Mouse (Mus musculus) embryonic facial prominence, embryonic 14.5 days (tissue): Measurements from ENCODE around the gene Mcfd2. TPM values are rescaled to one million over a fixed set of nuclear protein-coding genes. Genes with fewer than 3 reads are reported as not detected.

Source experiments
- ATAC-seq: fragments of 200-750 bp; cut with Nextera tagmentation; 2 replicates; pipeline ENCODE4 v1.8.0; 2017; ENCODE audit warnings: low read depth, moderate number of reproducible peaks, moderate TSS enrichment
- DNase-seq: peaks from one replicate; pipeline ENCODE4 v3.0.0-alpha.2; 2015; ENCODE audit warnings: low spot score
- H3K27ac ChIP-seq: fragments of 300-500 bp; sonication (generic); replicated peaks from 2 replicates; pipeline ENCODE4 v1.5.1; 2014; ENCODE audit warnings: low read depth, mild to moderate bottlenecking, low read length, moderate library complexity
- H3K27me3 ChIP-seq: fragments of 300-500 bp; sonication (generic); replicated peaks from 2 replicates; pipeline ENCODE4 v1.6.1; 2014; ENCODE audit warnings: low read length; ENCODE audit not compliant: control insufficient read depth, insufficient read depth
- H3K36me3 ChIP-seq: fragments of 300-500 bp; sonication (generic); 2 replicates; pipeline ENCODE4 v1.6.1; 2014; ENCODE audit warnings: low read length, mixed read lengths; ENCODE audit not compliant: control insufficient read depth, insufficient read depth
- H3K4me1 ChIP-seq: fragments of 300-500 bp; sonication (generic); 2 replicates; pipeline ENCODE4 v1.6.1; 2014; ENCODE audit warnings: antibody characterized with exemption, low read length; ENCODE audit not compliant: control insufficient read depth, insufficient read depth
- H3K4me2 ChIP-seq: fragments of 300-500 bp; sonication (generic); 2 replicates; pipeline ENCODE4 v1.6.1; 2014; ENCODE audit warnings: low read depth, mild to moderate bottlenecking, low read length, moderate library complexity, mixed read lengths
- H3K4me3 ChIP-seq: fragments of 300-500 bp; sonication (generic); 2 replicates; pipeline ENCODE4 v1.5.1; 2014; ENCODE audit warnings: low read depth, mild to moderate bottlenecking, low read length
- H3K9ac ChIP-seq: fragments of 300-500 bp; sonication (generic); 2 replicates; pipeline ENCODE4 v1.6.1; 2014; ENCODE audit warnings: low read depth, mild to moderate bottlenecking, low read length, moderate library complexity, mixed read lengths
- H3K9me3 ChIP-seq: fragments of 300-500 bp; sonication (generic); 2 replicates; pipeline ENCODE4 v1.6.1; 2016; ENCODE audit warnings: low read length; ENCODE audit not compliant: control insufficient read depth
- WGBS: fragments of 180-500 bp; shearing (Covaris S2); extraction: QIAGEN DNeasy Blood & Tissue Kit; methylation state at CpG from one replicate; pipeline ENCODE4 v1.1.7; 2014; 5-methylcytosine and 5-hydroxymethylcytosine counted together
- polyA plus RNA-seq: library from polyadenylated mRNA; unstranded; fragments of >200 nt; fragmentation: Nextera tagmentation; extraction: Ambion mirVana; gene quantifications from 2 replicates; pipeline ENCODE4 v1.2.1, GENCODE M21; 2014

Gene Mcfd2
- polyA plus RNA-seq, 1 experiment from 2014 or later = 113 TPM

- 65% methylated on average over 23 of the region's 23 CpGs for WGBS
These were observed 20.2 kb upstream of the Mcfd2 start for GRCm38 (mm10) chr17:87285731-87286465.

GRCm38 (mm10) chr17:87284482-87285040, 18.8 kb upstream of the Mcfd2 start:
- Histone ChIP-seq H3K36me3 (no peaks in the 10 kb centered on the region), H3K27ac (no peak overlapping the region), H3K4me1 (peaks cover 6% of the 10 kb centered on the region; the same call in 1 of the 2 replicates), H3K4me2 (peak overlapping the region; percentile 97), H3K9ac (no peak overlapping the region), H3K9me3 (no peaks in the 10 kb centered on the region), H3K27me3 (peaks cover 12% of the 10 kb centered on the region), H3K4me3 (peak overlapping the region; percentile 73)
- DNase-seq (no peak), ATAC-seq (no peak)
- 68% methylated on average over 7 of the region's 7 CpGs for WGBS

More at GRCm38 (mm10) chr17:87285731-87286465, 20.2 kb upstream of the Mcfd2 start:
- no peak for ATAC-seq
- no peak for DNase-seq
- no peak overlapping the region for H3K4me2 ChIP-seq
- H3K27ac ChIP-seq = no peak overlapping the region
- H3K4me1 ChIP-seq = peaks cover 6% of the 10 kb centered on the region; the same call in 1 of the 2 replicates
- H3K27me3 ChIP-seq = peaks cover 12% of the 10 kb centered on the region
- no peak overlapping the region for H3K9ac ChIP-seq
- H3K36me3 ChIP-seq = no peaks in the 10 kb centered on the region
- no peak overlapping the region for H3K4me3 ChIP-seq
- H3K9me3 ChIP-seq = no peaks in the 10 kb centered on the region

- WGBS = 5% methylated on average over 21 of the region's 21 CpGs
- Histone ChIP-seq H3K4me3 (peak overlapping the region; percentile 73), H3K4me2 (peak overlapping the region; percentile 97), H3K27ac (no peak overlapping the region), H3K27me3 (peaks cover 12% of the 10 kb centered on the region), H3K4me1 (peaks cover 6% of the 10 kb centered on the region; the same call in 1 of the 2 replicates), H3K9me3 (no peaks in the 10 kb centered on the region), H3K9ac (peak overlapping the region; percentile 87; the same call in 1 of the 2 replicates), H3K36me3 (no peaks in the 10 kb centered on the region)
- no peak for ATAC-seq
- peak; percentile 63 for DNase-seq
These were observed 18.2 kb upstream of the Mcfd2 start for GRCm38 (mm10) chr17:87283755-87284481.

- Histone ChIP-seq H3K27ac (peak overlapping the region; percentile 56), H3K36me3 (no peaks in the 10 kb centered on the region), H3K4me1 (peaks cover 4% of the 10 kb centered on the region; the same call in 1 of the 2 replicates), H3K27me3 (peaks cover 12% of the 10 kb centered on the region), H3K9me3 (no peaks in the 10 kb centered on the region), H3K4me3 (peak overlapping the region; percentile 73), H3K4me2 (peak overlapping the region; percentile 97), H3K9ac (peak overlapping the region; percentile 87)
- ATAC-seq (peak; percentile 43), DNase-seq (no peak)
- under 1% methylated on average over 34 of the region's 56 CpGs for WGBS
These were observed 17.5 kb upstream of the Mcfd2 start for GRCm38 (mm10) chr17:87283055-87283754.

- Histone ChIP-seq H3K27ac (peak within 1 kb of the TSS; percentile 94), H3K9ac (peak within 1 kb of the TSS; percentile 87)
- peak; percentile 95 for ATAC-seq
These were observed 16.9 kb upstream of the Mcfd2 start, which contains the start of gene Ttc7 for GRCm38 (mm10) chr17:87282706-87283053. Gene Ttc7, plus strand, starts transcription at chr17:87282886.

GRCm38 (mm10) chr17:87282007-87282705, 16.4 kb upstream of the Mcfd2 start:
- Histone ChIP-seq H3K4me3 (peak overlapping the region; percentile 73), H3K4me2 (peak overlapping the region; percentile 97), H3K36me3 (no peaks in the 10 kb centered on the region), H3K9me3 (no peaks in the 10 kb centered on the region), H3K9ac (peak overlapping the region; percentile 87), H3K27me3 (peaks cover 12% of the 10 kb centered on the region), H3K4me1 (no peaks in the 10 kb centered on the region; the same call in 1 of the 2 replicates), H3K27ac (peak overlapping the region; percentile 94)
- ATAC-seq (peak; percentile 82), DNase-seq (peak; percentile 96)
- under 1% methylated on average over 28 of the region's 44 CpGs for WGBS

More at GRCm38 (mm10) chr17:87282706-87283053, 16.9 kb upstream of the Mcfd2 start, which contains the start of gene Ttc7:
- H3K27me3 ChIP-seq = peaks cover 12% of the 10 kb centered on the region
- no peaks in the 10 kb centered on the region for H3K9me3 ChIP-seq
- peak within 1 kb of the TSS; percentile 97 for H3K4me2 ChIP-seq
- H3K36me3 ChIP-seq = no peaks in the 10 kb centered on the region
- H3K4me1 ChIP-seq = no peaks in the 10 kb centered on the region; the same call in 1 of the 2 replicates
- H3K4me3 ChIP-seq = peak within 1 kb of the TSS; percentile 73
- 3% methylated on average over 6 of the region's 38 CpGs for WGBS
- DNase-seq = peak; percentile 97

GRCm38 (mm10) chr17:87275363-87276341, 9.9 kb upstream of the Mcfd2 start:
- WGBS = 63% methylated on average over 15 of the region's 15 CpGs
- Histone ChIP-seq H3K27ac (no peak overlapping the region), H3K27me3 (no peaks in the 10 kb centered on the region), H3K4me2 (no peak overlapping the region), H3K4me3 (no peak overlapping the region), H3K9me3 (no peaks in the 10 kb centered on the region), H3K4me1 (no peaks in the 10 kb centered on the region), H3K36me3 (no peaks in the 10 kb centered on the region), H3K9ac (no peak overlapping the region)
- ATAC-seq = no peak
- no peak for DNase-seq
